Mouse (Mus musculus) testis, adult 2 months (tissue): Measurements from ENCODE around the gene Fam170b.

ENCODE experiments used
- CTCF ChIP-seq: fragments of 200-500 bp; IDR thresholded peaks from 2 replicates; pipeline ENCODE4 v1.5.1; 2012; ENCODE audit warnings: low read depth, mild to moderate bottlenecking, inconsistent platforms, low read length, moderate library complexity; ENCODE audit not compliant: control insufficient read depth, insufficient read depth, insufficient replicate concordance
- POLR2A ChIP-seq: fragments of 200-500 bp; IDR thresholded peaks from 2 replicates; pipeline ENCODE4 v1.6.1; 2012; ENCODE audit warnings: low read depth, mild to moderate bottlenecking, inconsistent platforms, low read length, moderate library complexity; ENCODE audit not compliant: control insufficient read depth

- TF ChIP-seq CTCF = no peak
- TF ChIP-seq POLR2A = no peak
Observed at GRCm38 (mm10) chr14:32877549-32877948, 43.8 kb downstream of the Fam170b start.
